Mouse (Mus musculus): Measurements from ENCODE around the gene Papln.

The Papln gene

DNA sequence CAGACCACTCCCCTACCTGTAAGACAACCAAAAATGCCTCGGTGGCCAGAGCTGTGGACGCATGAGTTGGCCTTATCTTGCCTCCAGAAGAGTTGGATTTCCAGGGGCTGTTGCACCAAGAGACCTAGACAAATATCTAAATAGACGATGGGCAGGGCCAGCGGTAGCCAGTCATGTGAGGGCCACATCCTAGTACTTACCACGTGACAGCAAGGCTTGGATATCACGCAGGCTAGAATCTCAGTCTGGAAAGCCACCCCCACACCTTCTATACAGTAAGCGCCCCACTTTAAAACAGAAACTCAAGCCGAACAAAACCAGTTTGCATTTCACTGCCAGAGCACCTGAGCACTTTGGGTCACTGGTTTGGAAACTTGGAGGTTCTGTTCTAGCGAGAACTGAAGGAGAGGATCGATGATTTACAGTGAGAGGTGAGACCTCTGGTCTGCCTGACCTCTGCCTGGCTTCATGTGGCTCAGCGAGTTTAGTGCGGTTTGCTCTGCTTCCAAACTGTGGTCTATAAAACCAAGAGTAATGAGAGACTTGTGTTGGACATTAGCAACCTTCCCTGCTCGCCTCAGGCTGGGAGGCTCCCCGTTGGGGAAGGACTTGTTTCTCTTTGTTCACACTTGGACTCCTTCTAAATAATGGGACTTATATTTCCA lies 4.9 kb downstream of the Papln start:
- no peak for DNase-seq

GRCm38 (mm10) chr12:83770418-83771256 lies 7.2 kb downstream of the Papln start:
- no peak for DNase-seq

- no peak for DNase-seq
Observed at GRCm38 (mm10) chr12:83775621-83776020, 12.2 kb downstream of the Papln start.

GRCm38 (mm10) chr12:83776766-83777165 lies 13.3 kb downstream of the Papln start:
- no peak for DNase-seq

DNA sequence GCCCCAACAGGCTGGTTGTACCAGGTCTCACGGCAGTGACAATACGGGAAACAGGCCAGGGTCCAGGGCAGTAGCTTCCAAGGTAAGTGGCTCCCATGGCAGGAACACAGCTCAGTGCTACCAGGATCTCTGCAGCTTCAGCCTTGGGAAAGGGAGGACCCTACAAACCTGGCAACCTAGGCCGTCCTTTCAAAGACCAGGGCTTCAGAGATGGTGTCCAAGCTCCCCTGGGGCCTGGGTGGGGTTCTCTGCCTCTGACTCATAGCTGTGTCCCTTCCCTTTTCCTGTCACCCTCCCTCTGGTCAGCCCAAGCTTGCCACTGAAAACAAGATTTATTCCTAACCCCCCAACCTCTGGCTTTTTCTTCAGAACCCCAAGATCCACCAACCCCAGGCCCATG lies 16.7 kb downstream of the Papln start:
- DNase-seq, result no peak

DNA sequence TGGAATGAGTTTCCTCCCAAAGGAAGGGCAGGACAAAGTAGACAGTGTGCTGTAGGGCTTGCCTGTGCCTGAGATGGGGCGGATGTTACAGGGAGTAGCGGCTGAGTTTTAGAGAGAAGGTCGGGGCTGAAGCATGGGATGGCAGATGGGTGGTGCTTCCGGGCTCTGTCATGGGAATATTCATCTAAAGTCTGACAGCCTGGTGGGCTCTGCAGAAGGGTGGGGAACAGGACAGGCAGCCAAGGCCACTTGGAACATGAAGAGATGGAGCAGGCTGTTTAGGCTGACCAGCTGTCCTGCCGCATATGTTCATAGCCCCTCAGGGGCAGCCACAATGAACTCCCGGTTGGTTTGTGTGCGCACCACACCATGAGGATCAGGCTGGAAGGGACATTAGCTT lies 17.8 kb downstream of the Papln start:
- no peak for DNase-seq

GRCm38 (mm10) chr12:83781640-83782278 lies 18.3 kb downstream of the Papln start:
- no peak for DNase-seq

DNA sequence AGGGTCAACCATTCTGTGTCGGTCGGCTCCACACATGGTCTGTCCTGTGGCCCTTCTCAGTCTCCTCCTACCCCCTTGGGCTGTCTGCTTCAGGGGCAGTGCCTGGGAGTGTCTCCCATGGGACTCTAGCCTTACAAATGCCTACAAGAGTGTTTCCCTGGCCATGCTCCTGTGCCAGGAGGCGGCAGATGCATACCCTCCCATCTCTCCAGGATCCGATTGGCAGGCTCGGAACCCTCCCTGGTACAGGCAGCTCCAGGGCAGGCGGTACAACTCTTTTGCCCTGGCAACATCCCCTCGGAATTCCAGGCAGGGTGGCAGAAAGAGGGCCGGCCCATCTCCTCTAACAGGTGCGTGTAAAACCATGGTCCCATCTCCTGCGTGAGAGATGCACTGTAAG lies 19.2 kb downstream of the Papln start:
- DNase-seq, result no peak

- no peak for DNase-seq
Observed at GRCm38 (mm10) chr12:83785305-83785704, 21.9 kb downstream of the Papln start.

DNA sequence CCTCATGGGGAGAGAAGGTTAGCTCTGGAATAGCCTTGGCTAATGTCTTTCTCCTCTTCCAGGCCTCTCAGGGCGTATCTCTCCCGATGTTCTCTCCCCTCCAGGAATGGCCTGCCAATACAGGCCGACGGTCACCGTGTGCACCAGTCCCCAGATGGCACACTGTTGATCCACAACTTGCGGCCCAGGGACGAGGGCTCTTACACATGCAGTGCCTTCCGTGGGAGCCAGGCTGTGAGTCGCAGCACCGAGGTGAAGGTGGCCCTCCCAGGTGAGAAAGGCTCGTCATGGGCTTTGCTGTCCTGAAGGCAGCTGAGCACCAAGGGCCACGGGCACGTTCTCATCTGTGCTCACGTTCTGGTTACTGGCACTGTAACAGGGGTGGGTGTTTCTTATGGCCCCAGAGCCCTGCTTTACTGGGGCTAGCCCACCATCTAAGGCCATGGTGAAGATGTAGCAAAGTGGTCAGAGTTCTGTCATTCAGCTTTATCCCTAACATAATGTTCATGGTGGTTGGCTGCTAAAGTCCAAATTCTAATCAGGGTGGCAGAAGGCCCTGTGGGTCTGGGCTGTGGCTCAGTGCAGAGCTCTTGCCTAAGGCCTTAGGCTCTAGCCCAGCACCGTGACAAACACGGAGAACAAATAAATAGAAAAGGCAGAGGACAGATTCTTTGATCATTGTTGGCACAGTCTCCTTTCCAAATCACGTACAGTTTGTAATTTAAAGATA lies 25.8 kb downstream of the Papln start:
- no peak for DNase-seq

DNA sequence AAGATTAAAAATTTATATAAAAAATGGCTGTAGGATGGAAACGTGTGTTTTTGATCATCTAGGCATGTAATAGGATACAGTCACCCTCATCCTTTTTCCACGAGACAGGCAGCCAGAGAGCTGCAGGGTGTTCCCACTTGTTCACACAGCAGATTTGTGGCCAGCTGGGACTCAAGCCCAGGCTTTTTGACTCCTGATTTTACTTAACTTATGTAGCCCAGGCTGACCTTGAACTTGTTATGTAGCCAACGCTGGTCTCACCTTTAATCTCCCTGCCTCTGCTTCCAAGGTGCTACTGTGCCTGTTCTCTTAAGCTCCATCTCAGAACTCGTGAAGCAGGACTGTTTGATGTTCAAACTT lies 26.3 kb downstream of the Papln start:
- no peak for DNase-seq

DNA sequence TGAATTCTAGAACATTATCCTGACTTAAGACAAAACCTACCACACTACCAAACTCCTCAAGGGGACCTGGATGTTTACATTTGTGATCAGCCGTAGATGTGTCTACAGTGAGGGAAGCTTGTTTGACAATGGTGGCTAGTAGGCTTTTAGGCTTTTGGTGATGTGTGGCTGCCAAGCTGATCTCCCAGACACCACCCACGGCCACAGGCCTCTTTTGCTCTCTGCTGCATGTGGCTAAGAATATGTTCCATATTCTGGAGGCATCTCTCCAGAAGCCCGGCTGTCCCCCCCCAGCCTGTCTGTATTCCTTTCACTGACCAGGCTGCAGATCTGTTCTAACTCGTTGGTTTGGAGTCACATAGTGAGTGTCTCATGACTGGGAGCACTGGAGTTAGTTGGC lies 27.3 kb downstream of the Papln start:
- no peak for DNase-seq

- DNase-seq, result peak; percentile 56
Observed at GRCm38 (mm10) chr12:83791737-83792136, 28.3 kb downstream of the Papln start.

DNA sequence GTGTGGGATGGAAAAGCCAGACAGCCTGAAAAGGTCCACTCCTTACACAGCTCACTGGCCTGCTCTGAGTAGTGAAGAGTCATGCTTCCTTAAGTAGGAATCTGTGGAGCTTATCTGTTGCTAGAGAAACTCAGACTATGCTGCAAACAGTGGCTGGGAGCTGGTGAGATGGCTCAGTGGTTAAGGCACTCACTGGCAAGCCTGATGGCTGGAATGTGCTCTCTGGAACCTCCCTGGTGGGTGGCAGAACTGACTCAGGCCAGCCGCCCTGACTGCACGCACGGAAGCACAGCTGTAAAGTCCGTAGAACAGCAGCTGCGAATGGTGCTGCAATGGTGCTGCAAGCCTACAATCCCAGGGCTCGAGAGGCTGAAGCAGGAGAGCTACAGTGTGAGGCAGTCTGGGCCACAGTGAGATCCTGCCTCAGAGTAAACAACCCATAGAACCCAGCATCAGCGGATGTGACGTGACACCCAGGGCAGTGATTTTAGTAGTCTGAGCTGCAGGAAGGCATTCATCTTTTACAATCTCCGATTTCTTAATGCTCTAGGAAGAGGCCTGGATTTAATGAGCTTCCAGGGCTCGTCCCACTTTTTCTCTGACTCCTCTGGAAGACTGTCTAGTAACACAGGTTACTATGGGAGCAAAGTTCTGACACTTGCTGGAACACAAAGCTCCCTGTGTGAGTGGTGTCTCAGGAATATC lies 29.4 kb downstream of the Papln start:
- no peak for DNase-seq

DNA sequence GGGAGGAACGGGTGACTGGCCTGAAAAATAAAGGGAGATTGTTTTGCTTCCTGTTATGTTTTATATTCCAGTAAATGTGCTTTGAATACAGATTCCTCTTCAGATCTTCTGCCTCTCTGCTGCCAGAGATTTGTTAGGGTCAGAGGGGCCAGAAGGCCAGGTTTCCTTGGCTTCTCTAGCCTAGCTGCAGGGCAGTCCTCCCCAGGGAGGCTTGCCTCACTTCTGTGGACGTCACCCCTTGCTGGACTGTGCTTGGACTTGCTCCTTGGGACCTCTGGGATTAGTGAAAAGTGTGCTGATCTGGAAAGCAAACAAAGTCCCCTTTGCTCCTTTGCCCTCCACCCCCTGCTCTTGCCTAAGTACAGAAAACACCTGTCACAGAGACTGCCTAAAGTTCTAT lies 31.6 kb downstream of the Papln start:
- DNase-seq, result no peak

DNA sequence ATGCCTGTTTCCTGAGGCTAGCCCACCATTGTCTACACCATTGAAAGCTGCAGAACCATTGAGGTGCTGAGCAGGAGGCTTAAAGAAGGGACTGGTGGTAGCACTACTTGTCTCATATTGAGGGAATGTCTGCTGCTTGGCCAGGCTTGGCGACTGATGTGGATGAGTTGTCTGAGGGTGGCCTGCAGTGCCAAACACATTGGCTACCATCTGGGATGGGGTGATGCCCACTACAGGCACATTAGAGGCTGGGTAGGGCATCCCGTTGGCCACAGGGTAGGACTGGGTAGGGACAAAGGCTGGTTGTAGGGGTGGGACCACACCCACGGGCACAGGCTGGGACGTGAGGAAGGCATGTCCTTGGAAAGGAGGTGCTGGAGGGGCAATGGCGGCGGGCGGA lies 32.2 kb downstream of the Papln start:
- no peak for DNase-seq

- no peak for DNase-seq
Observed at GRCm38 (mm10) chr12:83798313-83798712, 34.9 kb downstream of the Papln start.

GRCm38 (mm10) chr12:83800943-83801342 lies 37.5 kb downstream of the Papln start:
- peak; percentile 29 for DNase-seq

- DNase-seq, result no peak
Observed at GRCm38 (mm10) chr12:83803641-83804040, 40.2 kb downstream of the Papln start.

DNA sequence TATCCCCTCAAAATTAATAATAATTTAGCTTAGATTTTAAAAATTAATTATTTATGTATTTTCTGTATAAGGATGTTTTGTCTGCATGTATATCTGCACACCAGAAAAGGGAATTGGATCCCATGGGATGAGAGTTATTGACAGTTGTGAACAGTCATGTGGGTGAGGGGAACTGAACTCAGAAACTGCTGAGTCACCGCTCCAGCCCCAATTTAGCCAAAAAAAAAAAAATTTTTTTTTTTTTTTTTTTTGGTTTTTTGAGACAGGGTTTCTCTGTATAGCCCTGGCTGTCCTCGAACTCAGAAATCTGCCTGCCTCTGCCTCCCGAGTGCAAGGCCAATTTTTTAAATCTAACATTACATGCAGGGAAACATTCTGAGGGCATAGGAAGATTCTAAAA lies 48.5 kb downstream of the Papln start:
- DNase-seq, result no peak

DNA sequence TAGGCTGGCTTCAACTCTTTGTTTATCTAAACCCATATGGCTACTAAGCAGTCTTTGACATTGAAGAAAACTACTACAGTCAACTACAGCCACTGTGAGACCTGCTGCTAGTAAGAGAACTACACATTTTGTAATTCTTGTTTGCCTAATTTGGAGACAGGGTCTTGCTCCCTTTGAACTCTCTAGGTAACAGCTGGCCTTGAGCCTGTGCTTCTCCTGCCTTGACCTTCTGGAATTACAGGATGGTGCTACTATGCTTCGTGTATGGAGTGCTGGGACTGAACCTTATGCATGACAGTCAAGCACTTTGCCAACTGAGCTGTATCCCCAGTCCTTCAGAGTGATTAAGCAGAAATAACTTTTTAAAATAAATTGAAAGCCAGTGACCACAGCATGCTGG lies 53.2 kb downstream of the Papln start:
- DNase-seq, result no peak

- no peak for DNase-seq
Observed at GRCm38 (mm10) chr12:83830424-83830823, 67.0 kb downstream of the Papln start.

DNA sequence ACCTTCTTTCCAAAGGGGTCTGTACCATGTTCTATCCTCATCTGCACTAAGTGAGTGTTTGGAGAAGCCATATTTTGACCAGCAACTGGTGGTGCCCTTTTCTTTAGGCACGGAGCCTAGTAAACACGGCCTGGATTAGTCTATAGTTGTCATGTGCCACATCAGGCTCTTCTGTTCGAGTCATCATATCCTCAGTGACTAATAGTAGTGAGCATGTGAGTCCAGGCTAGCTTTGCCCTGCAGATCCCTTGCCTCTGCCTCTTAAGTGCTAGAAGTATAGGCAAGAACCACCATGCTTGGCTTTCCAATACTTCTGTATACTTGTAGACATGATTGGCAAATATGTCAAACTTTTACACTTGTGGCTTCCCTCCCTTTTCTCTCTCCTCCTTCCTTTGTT lies 70.5 kb downstream of the Papln start:
- DNase-seq, result no peak

Data from cerebellum, adult 11-12 months (tissue).